Mouse (Mus musculus) right cerebral cortex, adult 2 months (tissue): ENCODE measurements around the gene Lrrc8c.

Source experiments
- DNase-seq, 2 experiments: peaks; one replicate each; pipeline ENCODE4 v3.0.0; 2021 to 2022; ENCODE audit warnings: low spot score in 2 of 2

Gene Lrrc8c

DNA sequence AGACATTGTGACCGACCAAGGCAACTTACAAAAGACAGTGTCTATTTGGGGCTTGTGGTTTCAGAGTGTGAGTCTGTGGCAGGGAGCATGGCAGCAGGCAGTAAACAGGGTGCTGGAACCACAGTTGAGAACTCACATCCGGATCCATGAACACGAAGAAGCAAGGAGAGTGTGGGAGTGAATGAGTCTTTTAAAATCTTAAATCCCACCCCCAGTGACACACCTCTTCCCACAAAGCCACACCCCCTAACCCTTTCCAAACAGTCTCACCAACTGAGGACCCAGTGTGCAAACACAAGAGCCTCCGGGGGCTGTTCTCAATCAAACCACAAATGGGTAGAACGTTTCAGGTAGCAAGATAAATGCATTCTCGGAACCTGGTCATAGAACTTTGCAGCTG is 37.1 kb downstream of the Lrrc8c start:
- DNase-seq, result no peak

DNA sequence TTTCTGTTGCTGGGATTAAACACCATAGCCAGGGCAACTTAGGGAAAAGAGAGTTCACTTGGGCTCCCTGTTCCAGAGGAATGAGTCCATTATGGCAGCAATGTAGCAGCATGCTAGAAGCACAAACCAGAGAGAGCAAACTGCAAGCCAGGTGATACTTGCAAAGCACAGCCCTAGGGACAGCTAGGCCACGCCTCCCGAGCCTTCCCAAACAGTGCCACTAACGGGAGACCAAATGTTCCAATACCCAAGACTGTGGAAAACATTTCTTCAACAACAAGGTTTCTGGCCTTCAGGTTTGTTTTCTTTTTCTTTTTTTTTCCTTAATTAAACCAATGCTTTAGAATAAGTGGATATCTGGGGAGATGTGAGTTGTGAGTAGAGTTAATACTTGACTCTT is 38.2 kb downstream of the Lrrc8c start:
- DNase-seq, result no peak

DNA sequence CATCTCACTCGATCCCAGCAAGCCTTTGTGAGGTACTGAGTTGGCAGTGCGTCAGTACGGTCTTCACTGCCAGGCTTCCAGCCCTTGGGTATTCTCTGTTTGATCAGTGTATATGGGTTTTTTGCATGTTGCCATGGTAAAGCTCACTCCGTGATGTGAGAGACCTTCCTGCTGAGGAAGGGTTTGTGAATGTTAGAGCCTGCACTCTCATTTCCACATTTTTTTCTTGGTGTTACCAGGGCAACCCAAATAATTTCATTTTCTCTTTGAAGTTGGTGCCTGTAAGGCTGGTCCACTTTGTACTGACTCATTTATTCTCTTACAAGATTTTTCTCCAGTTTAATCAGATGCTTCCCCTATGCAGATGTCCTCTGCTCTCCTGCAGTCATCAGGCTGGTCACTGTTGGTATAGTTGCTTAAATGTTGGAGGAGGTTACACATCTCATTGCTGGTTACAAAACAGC is 38.6 kb downstream of the Lrrc8c start:
- peak; percentile 37 to 55 for DNase-seq

DNA sequence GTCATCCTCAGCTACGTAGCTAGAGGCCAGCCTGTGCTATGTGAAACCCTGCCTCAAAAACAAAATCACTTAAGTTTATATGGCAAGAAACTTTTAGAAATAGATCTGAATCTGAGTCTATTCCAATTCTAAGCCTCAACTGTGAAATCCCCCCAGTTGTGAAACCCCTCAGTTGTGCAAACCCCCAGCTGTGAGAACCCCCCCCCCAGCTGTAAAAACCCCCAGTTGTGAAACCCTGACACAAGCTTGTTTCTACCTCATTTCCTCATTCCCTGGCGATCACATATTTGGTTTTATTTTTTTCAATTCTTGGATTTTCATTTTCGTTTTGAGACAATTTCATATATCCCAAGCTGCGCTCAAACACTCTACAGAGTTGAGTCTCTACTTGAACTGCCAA is 39.3 kb downstream of the Lrrc8c start:
- DNase-seq, result no peak

DNA sequence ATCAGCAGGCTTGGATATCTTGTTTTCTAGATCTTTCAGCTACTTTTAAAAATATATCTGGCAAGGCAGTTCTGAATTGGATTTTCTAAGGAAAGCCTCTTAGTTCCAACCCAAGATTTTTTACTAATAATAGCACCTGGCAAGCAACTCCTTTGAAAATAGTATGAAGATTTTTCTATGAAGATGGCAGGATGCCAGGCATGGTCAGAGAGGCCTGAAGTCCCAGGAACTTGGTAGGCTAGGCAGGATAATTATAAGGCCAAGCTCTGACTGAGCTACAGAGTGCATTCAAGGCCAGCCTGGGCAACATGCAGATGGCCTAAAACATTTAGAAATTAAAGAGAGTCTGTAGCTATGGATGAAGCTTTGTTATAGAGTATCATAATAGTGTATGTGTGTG is 42.7 kb downstream of the Lrrc8c start:
- DNase-seq, result no peak

DNA sequence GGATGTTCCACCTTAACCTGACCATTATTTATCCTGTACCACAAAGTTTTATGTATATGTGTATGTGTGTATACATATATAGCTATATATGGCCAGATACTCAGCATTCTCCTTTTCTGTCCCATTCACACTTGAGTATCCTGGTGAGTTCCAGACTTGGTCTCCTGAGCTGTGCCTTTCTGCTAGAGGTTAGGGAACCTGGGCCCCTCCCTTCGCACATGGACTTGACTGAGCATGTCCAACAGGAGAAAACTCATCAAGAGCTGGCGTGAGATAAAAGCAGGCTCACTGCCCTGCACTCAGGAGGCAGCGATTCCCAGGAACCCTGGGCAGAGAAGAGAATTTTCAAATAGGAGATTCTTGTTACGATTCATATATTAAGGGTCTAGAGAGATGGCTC is 45.6 kb downstream of the Lrrc8c start:
- no peak for DNase-seq

DNA sequence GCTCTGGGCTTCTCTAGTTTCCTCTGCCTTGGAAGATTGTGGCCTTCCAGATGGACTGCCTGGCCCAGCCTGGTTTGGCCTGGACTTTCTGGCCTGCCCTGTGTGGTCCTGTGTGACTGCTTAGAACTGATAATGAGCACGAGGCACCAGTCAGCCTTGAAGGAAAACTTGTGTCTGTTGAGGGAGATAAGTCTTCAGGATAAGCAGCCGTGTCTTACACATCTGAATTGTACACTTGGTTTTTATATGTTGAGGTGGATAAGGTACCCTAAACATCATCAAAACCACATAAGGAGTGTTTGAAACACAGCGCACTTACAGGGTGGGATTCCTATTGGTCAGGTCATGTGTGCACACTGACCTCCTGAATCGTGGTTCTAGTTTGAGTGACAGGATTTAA is 46.6 kb downstream of the Lrrc8c start:
- no peak for DNase-seq

DNA sequence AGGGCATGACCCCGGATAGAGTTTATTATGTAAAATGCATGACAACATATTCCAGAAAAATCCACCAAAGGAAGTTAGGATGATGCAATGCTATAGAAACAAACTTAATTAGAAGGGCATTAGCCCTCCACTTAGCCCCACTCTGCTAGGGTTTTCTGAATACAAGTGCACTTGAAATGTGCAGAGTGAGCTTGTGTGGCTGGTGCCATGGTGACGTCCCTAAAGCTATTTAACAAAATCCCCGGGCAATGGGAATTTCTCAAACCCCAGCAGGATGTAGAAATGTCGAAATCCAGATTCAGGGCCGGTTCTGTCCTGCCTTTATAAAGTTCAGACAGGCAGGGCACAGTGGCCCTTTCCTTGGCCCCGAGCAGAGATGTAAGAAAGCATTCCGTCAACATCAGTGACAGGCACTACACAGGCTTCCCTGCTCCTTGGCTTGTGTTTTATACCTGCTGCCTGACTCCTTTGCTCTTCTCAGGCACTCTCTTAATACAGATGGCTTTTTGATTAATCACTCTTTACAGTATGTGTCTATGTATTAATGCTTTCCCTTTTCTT is 47.7 kb downstream of the Lrrc8c start:
- DNase-seq, result no peak

DNA sequence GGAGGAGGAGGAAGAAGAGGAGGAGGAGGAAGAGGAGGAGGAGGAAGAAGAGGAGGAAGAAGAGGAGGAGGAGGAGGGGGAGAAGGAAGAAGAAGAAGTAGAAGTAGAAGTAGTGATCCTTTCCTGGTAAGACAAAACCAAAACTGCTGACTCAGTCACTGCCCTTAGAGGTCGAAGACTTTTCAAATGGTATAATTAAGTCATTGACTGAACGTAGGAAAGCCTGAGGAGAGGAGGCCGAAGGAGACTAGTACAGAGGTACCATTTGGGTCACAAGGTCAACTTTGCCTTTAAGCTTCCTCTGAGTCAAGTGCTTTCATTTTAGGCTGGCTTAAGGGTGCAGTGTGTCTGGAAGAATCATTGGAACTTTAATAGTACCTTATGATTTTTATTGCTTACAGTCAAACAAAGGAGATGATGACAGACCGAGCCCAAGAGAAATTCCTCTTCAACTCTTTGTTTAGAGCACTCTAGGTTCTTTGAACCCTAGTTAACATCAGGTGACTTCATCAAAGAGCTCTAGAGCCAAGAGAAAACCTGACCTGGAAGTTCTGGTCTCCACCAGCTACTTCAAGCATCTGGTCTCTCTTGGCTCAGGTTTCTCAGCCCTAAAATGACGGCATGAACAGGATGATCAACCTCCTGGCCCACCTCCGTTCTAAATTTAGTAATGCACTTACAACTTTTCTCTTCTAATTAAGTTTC is 49.0 kb downstream of the Lrrc8c start:
- DNase-seq, result no peak

DNA sequence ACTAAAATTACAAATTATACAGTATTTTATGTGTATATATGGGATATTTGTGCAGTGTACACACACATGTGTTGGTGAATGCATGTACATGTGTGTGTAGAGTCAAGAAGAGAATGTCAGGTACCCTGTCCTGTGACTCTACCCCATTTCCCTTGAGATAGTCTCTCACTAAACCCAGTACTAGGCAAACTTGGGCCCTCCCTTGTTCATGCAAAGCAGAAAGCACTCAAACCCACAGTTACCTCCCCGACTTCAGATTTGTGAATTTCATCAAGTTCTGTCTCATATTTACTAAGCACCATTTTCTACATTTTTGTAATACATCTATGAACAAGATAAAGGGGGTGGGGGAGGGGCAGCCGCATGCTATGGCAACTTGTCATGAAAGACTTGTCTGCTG is 50.0 kb downstream of the Lrrc8c start:
- DNase-seq, result no peak

DNA sequence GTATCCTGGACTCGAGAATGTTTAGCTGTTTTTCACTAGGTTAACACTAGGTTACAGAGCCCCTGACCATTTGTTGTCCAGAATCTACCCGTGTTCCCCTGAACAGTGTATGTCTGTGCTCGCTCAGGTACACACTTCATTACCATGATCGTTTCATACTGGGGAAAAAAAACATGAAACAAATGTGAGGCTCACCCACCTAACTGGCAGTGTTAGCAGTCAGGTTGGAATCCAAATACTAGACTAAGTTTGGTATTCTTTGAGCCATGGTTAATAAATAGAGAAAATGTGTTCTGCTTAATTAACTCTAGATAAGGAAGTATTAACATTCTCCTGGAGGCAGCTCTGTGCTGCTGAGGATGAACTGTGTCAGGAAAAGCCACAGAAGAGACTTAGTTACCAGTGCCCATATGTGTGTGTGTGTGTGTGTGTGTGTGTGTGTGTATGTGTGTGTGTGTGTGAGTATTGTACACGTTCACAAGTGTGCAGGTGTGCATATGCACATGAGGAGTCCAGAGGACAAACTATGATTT is 53.0 kb downstream of the Lrrc8c start:
- DNase-seq, result no peak

DNA sequence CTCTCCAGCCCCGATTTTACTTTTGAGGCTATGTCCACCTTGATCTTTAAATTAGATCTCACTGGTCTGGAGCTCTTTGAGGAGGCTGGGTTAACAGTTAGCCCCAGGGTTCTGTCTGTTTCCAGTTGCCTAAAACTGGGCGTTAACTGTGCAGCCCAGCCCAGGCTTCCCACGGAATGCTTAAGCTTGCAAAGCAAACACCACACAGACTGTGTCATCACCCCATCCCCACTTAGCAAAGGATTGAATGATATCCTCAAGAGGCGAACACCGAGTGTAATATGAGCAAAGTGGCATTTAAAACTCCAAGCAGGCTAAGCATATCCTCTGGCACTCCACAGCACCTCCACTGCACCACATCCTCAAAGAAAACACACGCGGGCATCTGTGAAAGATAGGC is 53.7 kb downstream of the Lrrc8c start:
- DNase-seq, result no peak

DNA sequence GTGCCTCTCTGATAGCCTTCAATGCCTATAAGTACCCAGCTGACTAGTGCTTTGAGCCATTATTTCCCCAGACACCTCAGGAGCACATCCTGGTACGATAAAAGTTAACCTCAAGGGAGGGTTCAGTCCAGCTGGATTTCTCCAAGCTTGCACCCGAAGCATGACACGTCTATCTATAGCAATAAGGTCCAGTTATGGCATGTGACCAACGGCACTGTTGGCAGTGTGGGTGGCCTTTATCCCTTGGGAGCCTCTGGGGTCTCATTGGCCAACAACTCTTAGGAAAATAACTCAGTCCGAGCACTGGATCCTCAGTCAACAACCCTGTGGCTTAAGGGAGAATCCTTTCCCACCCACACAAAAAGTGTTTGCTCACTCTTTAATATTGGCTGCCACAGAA is 55.6 kb downstream of the Lrrc8c start:
- no peak for DNase-seq

DNA sequence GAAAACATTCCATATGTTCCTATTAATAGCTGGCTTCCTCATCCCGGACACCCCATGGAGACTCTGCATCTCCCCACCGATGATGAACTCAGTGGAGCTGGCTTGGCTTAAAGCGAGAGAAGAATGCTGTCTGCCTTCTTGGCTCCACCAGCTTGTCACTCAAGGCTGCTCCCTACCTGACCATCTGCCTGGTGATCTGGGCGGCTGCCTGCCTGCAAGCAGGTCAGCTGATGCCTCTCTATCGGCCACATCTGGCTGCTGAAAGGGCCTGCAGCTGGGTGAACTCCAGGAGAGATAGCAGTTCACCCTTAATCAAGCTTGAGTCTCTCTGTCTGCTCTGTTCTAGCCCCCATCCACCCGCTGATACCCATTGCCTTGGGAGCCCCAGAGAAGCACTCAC is 56.7 kb downstream of the Lrrc8c start:
- DNase-seq, result no peak

DNA sequence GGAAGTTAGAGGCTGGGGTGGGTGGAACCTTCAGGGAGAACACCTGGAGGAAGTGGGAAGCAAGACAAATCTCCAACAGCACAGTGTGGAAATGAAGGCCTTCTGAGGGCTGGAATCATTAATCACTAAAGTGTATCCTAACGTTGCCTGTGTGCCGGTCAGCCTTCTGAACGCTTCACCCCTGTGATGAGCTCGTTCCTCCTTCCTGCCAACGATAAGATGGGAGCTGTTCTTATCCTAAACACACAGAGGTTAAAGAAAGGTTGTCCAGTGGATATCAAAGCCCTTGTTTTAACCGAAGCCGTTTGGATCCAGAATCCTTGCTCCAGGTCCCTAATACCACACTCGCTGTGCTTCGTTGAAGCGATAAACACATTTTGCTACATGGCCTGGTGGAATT is 61.7 kb downstream of the Lrrc8c start:
- DNase-seq, result no peak

DNA sequence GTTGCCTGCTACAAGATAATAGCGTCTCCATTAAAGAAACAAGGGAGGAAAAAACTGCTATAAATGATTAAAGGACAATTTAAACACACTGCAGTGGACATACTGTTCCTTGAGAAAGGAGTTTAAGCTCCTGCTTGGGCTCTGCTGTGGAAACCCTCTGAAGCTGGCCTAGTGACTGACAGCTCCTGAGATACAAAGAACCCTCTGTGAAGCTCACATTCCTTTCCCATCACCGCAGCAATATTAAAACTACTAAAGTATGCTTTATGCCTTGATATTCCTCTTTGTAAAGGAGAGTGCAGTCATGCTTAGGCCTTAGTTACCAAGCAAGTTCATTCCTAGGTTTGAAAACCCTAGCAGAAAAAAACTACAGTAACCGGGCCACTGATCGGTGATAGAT is 66.7 kb downstream of the Lrrc8c start:
- DNase-seq, result no peak

DNA sequence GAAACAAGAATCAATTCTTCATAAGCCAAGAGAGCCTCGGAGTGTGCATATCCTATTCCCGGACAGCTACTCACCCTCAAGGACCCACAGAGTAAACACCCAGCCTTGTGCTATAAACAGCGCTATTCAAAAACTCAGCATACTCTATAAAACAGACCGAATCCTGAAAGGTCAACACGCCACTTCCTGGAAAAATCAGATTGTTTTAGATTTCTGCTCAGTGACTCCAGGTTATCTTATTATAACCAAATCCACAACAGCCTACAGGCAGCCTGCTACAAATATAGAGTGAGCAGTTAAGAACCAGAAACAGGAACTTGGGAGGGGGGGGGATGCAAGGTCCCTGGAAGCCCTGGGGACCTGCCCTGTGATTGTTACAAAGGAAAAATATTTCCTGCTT is 67.5 kb downstream of the Lrrc8c start:
- no peak for DNase-seq

DNA sequence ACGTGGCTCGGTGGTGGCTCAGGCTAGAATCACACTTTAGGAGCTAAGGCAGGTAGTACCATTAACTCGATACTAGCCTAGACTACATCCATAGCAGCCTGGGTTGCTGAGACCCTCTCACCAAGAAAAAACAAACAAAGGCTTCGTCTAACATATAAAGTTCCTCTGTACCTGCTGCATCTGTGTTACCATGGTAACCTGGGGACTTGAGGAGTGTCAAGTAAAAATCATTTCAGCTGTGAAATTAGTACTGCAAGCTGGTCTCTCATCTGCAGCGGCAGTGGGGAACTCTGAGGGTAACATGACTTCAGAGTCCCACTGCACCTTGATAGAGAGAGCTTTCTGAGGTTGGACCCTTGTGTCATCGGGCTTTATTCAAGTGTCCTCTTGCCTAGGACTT is 68.3 kb downstream of the Lrrc8c start:
- DNase-seq, result no peak

DNA sequence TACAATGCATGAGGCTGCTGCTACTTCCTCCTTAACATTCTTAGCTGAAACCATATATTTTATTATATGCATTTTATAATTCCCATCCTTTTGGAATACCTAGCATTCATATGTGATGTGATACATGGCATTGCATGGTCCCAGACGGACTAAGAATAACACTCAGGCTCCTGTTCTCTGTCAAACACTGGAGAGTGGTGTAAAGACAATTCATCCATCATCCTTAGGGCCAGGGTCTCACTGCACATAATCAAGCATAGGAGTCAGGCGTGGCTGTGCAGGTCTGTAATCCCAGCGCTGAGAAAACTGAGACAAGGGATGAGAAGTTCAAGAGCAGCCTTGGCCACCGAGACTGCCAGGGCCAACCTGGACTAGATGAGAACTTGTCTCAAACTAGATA is 69.5 kb downstream of the Lrrc8c start:
- DNase-seq, result no peak

DNA sequence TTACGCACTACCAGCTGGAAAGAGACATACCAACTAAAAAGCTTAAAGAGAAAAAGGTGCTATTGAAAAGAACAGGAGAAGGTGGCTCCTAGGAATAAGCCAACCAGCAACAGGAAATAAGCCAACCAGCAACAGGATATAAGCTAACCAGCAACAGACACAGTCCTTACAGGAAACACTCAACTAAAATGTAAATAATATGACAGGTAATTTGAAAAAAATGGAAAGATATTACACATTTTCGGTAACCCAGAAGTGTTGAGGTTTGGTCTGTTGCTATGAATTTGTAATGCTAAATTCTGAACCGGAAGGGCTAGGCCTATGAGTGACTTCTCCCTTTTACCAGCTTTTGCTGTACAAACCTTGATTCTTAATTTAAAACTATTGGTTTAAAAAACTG is 69.9 kb downstream of the Lrrc8c start:
- no peak for DNase-seq

DNA sequence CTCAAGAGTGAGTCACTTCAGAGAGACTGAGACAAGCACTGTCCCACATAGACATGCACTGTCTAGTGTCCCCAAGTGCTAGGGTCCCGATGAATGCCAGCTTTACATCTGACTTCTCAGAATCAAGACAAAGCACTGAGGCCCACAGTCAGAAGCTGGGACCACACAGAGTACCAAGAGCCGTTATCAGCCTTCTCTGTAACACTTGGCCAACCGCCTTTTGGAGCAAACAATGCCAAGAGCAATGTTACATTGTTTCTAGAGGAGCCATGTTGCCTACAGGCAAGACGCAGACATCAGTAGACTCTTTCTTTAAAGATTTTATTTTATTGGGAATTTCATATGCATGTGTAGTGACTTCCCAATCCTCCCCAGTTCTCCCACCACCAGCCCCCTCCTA is 73.2 kb downstream of the Lrrc8c start:
- DNase-seq, result no peak

DNA sequence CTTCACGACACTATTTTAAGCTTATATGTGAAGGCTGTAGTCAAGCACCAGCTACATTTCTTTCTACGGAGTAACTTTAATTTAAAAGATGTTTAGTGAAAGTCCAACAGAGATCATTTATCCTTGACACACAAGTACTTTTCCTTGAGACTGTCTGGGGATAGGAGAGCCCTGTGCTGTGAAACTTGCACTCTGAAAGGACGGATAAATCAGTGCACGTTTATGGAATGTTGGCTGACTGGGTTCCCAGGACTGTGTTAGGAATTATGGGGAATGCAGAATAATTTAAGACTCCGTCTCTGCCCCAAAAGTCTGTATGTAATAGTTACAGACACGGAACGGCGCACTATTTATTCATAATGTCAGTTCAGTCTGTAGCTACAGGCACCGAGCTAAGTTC is 74.4 kb downstream of the Lrrc8c start:
- no peak for DNase-seq

DNA sequence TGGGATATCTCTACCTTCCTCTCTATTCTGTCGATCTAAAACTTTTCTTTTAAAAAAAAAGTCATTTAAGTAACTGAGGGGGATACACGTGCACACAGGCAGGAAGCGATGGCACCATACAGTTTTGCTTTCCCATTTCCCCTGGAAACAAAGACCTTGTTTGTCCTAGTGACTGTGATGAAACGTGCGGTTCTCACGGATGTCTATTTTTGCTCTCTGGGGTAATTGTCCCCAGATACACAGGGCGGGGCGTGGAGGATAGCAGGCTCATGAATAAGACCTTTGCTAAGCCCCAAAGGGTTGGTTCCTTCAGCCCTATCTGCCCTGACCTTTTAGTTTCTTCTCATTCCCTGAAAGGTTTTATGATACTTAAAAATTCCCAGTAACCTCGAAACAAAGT is 79.7 kb downstream of the Lrrc8c start:
- DNase-seq, result no peak

DNA sequence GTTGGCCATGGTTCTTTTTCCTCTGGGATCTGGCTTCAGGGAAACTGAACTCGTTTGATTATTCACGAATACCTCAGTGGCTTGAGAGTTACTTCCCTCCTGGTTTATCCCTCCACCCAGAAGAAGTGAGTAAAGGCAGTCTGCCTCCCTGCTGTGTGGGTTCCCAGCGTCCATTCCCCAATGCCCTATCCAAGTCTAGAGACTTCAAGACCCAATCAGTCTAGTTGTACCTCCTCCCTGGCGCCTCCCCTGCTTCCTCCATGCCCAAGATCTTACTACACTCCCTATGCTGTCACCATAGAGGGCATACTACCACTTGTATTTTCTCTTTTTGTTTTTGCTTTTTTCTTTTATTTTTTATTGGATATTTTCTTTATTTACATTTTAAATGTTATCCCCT is 80.1 kb downstream of the Lrrc8c start:
- no peak for DNase-seq
